Comparison of ENCODE assay signal across 8 mouse cellular contexts in genomic region chr9:74109761-74110460, GRCm38 (mm10). TPM values are rescaled to one million over a fixed set of nuclear protein-coding genes. Genes with fewer than 3 reads are reported as not detected.
DNase-seq lines count a peak whose midpoint lies in the region; ATAC-seq lines count a peak whose summit lies in the region.
"Had no signal": no experiment of that assay in that cellular context is flagged by ENCODE, and none has a peak within 500 bp of the region (broad histone marks: within the 10 kb centered on the region; RNA-seq: fewer than 3 reads in every experiment).

Wdr72 (plus strand) TSS chr9:74110356.

- DNase-seq in embryo, embryonic 11 days = peak; percentile 43
- DNase-seq in forebrain, embryonic 14.5 days (ENCODE audit: low spot score) = no peak
- DNase-seq in layer of hippocampus, postnatal 36 days = no peak
- no peak for DNase-seq in cerebellum, adult 18-20 months

- no peak within 1 kb of the TSS for H3K9ac ChIP-seq in forebrain, embryonic 14.5 days (ENCODE audit: low read length)
- peak within 1 kb of the TSS; percentile 47 for H3K9ac ChIP-seq in kidney, embryonic 14.5 days (ENCODE audit: low read depth, low read length)
- peak within 1 kb of the TSS; percentile 57 for H3K9ac ChIP-seq in lung, embryonic 16.5 days (ENCODE audit: low read length)
- H3K9ac ChIP-seq in stomach, embryonic 14.5 days (replicated peaks; ENCODE audit: low read depth, low read length) = no peak within 1 kb of the TSS

- H3K9me3 ChIP-seq in forebrain, embryonic 14.5 days (replicated peaks; ENCODE audit: control insufficient read depth, low read length) = no peaks in the 10 kb centered on the region
- H3K9me3 ChIP-seq in kidney, embryonic 14.5 days (ENCODE audit: control insufficient read depth, low read length) = no peaks in the 10 kb centered on the region
- H3K9me3 ChIP-seq in lung, embryonic 16.5 days (ENCODE audit: control insufficient read depth, low read length) = no peaks in the 10 kb centered on the region
- H3K9me3 ChIP-seq in stomach, embryonic 14.5 days (ENCODE audit: control insufficient read depth, low read depth, low read length) = no peaks in the 10 kb centered on the region

- H3K36me3 ChIP-seq in forebrain, embryonic 14.5 days (ENCODE audit: control insufficient read depth, insufficient read depth, low read length) = no peaks in the 10 kb centered on the region
- no peaks in the 10 kb centered on the region for H3K36me3 ChIP-seq in kidney, embryonic 14.5 days (ENCODE audit: control insufficient read depth, insufficient read depth, low read length)
- no peaks in the 10 kb centered on the region for H3K36me3 ChIP-seq in lung, embryonic 16.5 days (ENCODE audit: control insufficient read depth, insufficient read depth, low read length)
- no peaks in the 10 kb centered on the region for H3K36me3 ChIP-seq in stomach, embryonic 14.5 days (ENCODE audit: control insufficient read depth, insufficient read depth, low read length)

- no peak for ATAC-seq in forebrain, embryonic 14.5 days
- peak; percentile 79; the same call in 1 of the 2 replicates for ATAC-seq in kidney, embryonic 14.5 days (ENCODE audit: low FRiP score, low TSS enrichment)
- ATAC-seq in lung, embryonic 16.5 days (ENCODE audit: low read depth) = peak; percentile 66
- peak; percentile 77; the same call in 1 of the 2 replicates for ATAC-seq in stomach, embryonic 14.5 days (ENCODE audit: insufficient number of reproducible peaks, insufficient read depth, low FRiP score, low read depth)

- no peak within 1 kb of the TSS for H3K4me3 ChIP-seq in forebrain, embryonic 14.5 days (ENCODE audit: low read depth, low read length)
- H3K4me3 ChIP-seq in kidney, embryonic 14.5 days (ENCODE audit: low read length) = peak within 1 kb of the TSS; percentile 40
- peak within 1 kb of the TSS; percentile 44 for H3K4me3 ChIP-seq in lung, embryonic 16.5 days (ENCODE audit: low read length)
- H3K4me3 ChIP-seq in stomach, embryonic 14.5 days (ENCODE audit: low read depth, low read length) = peak within 1 kb of the TSS; percentile 24

- no peak within 1 kb of the TSS for H3K27ac ChIP-seq in forebrain, embryonic 14.5 days (ENCODE audit: low read depth, low read length)
- no peak within 1 kb of the TSS for H3K27ac ChIP-seq in kidney, embryonic 14.5 days (ENCODE audit: low read depth, low read length)
- no peak within 1 kb of the TSS for H3K27ac ChIP-seq in lung, embryonic 16.5 days (ENCODE audit: low read length)
- no peak within 1 kb of the TSS for H3K27ac ChIP-seq in stomach, embryonic 14.5 days (ENCODE audit: low read length)

- H3K4me2 ChIP-seq in forebrain, embryonic 14.5 days (ENCODE audit: low read length) = peak within 1 kb of the TSS; percentile 34
- peak within 1 kb of the TSS; percentile 63 for H3K4me2 ChIP-seq in kidney, embryonic 14.5 days (replicated peaks; ENCODE audit: low read depth, low read length)
- H3K4me2 ChIP-seq in lung, embryonic 16.5 days (ENCODE audit: low read depth, low read length) = peak within 1 kb of the TSS; percentile 53
- peak within 1 kb of the TSS; percentile 59 for H3K4me2 ChIP-seq in stomach, embryonic 14.5 days (replicated peaks; ENCODE audit: low read depth, low read length)

- WGBS in forebrain, embryonic 14.5 days = 2% methylated on average over 16 of the region's 17 CpGs
- 1% methylated on average over 15 of the region's 17 CpGs for WGBS in kidney, embryonic 14.5 days
- WGBS in lung, embryonic 16.5 days = 3% methylated on average over 16 of the region's 17 CpGs
- WGBS in stomach, embryonic 14.5 days = 4% methylated on average over 16 of the region's 17 CpGs

- H3K4me1 ChIP-seq in forebrain, embryonic 14.5 days (ENCODE audit: control insufficient read depth, insufficient read depth, low read length) = no peaks in the 10 kb centered on the region
- H3K4me1 ChIP-seq in kidney, embryonic 14.5 days (ENCODE audit: control insufficient read depth, insufficient read depth, low read length) = no peaks in the 10 kb centered on the region
- no peaks in the 10 kb centered on the region; the same call in none of the 2 replicates for H3K4me1 ChIP-seq in lung, embryonic 16.5 days (replicated peaks; ENCODE audit: control insufficient read depth, insufficient read depth, low read length)
- no peaks in the 10 kb centered on the region for H3K4me1 ChIP-seq in stomach, embryonic 14.5 days (ENCODE audit: control insufficient read depth, insufficient read depth, low read length)

- no peaks in the 10 kb centered on the region for H3K27me3 ChIP-seq in forebrain, embryonic 14.5 days (replicated peaks; ENCODE audit: control insufficient read depth, insufficient read depth, low read length)
- H3K27me3 ChIP-seq in kidney, embryonic 14.5 days (ENCODE audit: control insufficient read depth, insufficient read depth, low read length) = no peaks in the 10 kb centered on the region
- no peaks in the 10 kb centered on the region for H3K27me3 ChIP-seq in lung, embryonic 16.5 days (ENCODE audit: control insufficient read depth, insufficient read depth, low read depth, low read length)
- H3K27me3 ChIP-seq in stomach, embryonic 14.5 days (ENCODE audit: control insufficient read depth, insufficient read depth, low read length) = no peaks in the 10 kb centered on the region

RNA-seq across cellular contexts. Expression of gene Wdr72, which starts in this region (rescaled TPM):
- polyA plus RNA-seq in forebrain, embryonic 14.5 days (2014; fragmentation: Nextera tagmentation; extraction: Ambion mirVana) = 0.19 and 0.25 TPM in 2 replicates
- polyA plus RNA-seq in kidney, embryonic 14.5 days (2014; fragmentation: Nextera tagmentation; extraction: Ambion mirVana) = 0.41 and 0.74 TPM in 2 replicates
- 0.59 and 0.64 TPM in 2 replicates for polyA plus RNA-seq in lung, embryonic 16.5 days (2015; fragmentation: Nextera tagmentation; extraction: Ambion mirVana)
- 0.64 and 0.90 TPM in 2 replicates for polyA plus RNA-seq in stomach, embryonic 14.5 days (2014; fragmentation: Nextera tagmentation; extraction: Ambion mirVana)
- total RNA-seq in layer of hippocampus, postnatal 36 days (2021) = under 1 TPM in 1 of 2 experiments, not detected in 1; 0.28 TPM
- total RNA-seq: adrenal gland, postnatal 36 days had no signal

Comparison
In these comparisons a context has a peak if more than half of its experiments do, and no peak if none do; other contexts are left out.
1. Peak in ATAC-seq, H3K4me3 ChIP-seq, H3K9ac ChIP-seq and H3K4me2 ChIP-seq in kidney, embryonic 14.5 days; RNA of the gene not detected or under 1 TPM.
2. Peak in ATAC-seq, H3K4me3 ChIP-seq, H3K9ac ChIP-seq and H3K4me2 ChIP-seq in lung, embryonic 16.5 days; RNA of the gene not detected or under 1 TPM.
3. Peak in ATAC-seq, H3K4me3 ChIP-seq and H3K4me2 ChIP-seq in stomach, embryonic 14.5 days; RNA of the gene not detected or under 1 TPM.